8 mouse cellular contexts compared by ENCODE assay signal in the genomic region with DNA sequence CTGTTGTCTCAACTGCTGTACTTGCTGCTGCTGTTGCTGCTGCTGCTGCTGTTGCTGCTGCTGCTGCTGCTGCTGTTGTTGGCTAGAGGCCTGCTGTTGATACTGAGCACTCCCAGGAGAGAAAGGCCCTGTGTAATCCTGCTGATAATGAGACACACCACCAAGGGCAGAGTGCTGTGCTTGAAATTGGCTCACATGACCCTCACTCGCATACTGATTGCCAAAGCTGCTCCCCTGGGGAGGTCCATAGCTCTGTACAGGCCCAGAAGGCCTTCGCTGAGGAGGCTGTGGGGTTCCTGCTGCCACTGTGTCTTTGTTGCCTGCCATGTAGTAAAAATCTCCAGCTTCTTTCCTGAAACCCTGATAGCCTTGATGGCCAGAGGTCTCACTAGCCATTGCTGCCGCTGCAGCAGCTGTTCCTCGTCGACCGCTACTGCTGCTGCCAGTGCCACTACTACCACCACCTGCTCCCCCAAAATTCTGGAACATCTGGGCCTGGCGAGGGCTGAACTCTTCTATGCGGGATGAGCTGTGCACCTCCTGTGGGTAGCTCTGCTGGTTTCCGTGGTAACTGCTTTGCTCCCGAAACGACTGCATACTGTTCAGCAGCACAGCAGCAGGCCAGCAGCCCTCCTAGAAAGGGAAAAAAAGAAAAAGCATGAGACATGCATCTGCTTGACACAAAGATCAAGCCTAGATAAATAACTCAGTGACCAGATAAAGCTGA.
DNase-seq lines count a peak whose midpoint lies in the region; ATAC-seq and TF ChIP-seq lines count a peak whose summit lies in the region.

No protein-coding gene starts in this region.

- H3K9ac ChIP-seq in heart, embryonic 13.5 days, result peak overlapping the region; percentile 11

- WGBS in heart, embryonic 13.5 days, result 53% methylated on average over 11 of the region's 11 CpGs
- WGBS in midbrain, embryonic 10.5 days, result 46% methylated on average over 11 of the region's 11 CpGs

- no peak for ATAC-seq in heart, embryonic 13.5 days (ENCODE audit: extremely low read depth, insufficient number of reproducible peaks, low FRiP score, low TSS enrichment)

- no peaks in the 10 kb centered on the region for H3K9me3 ChIP-seq in heart, embryonic 13.5 days
- no peaks in the 10 kb centered on the region for H3K9me3 ChIP-seq in midbrain, embryonic 10.5 days (replicated peaks)

- H3K4me1 ChIP-seq in heart, embryonic 13.5 days, result peaks cover 13% of the 10 kb centered on the region
- H3K4me1 ChIP-seq in midbrain, embryonic 10.5 days, result peaks cover 37% of the 10 kb centered on the region

- peaks cover 53% of the 10 kb centered on the region for H3K36me3 ChIP-seq in heart, embryonic 13.5 days
- peaks cover 52% of the 10 kb centered on the region for H3K36me3 ChIP-seq in midbrain, embryonic 10.5 days

- no peak for TF ChIP-seq CTCF in gastrocnemius, adult 2 months (IDR thresholded peaks at IDR 0.05)

- H3K27ac ChIP-seq in gastrocnemius, adult 2 months, result no peak overlapping the region
- peak overlapping the region; percentile 50 for H3K27ac ChIP-seq in heart, embryonic 13.5 days (replicated peaks)
- peak overlapping the region; percentile 78 for H3K27ac ChIP-seq in midbrain, embryonic 10.5 days (replicated peaks)

- H3K4me3 ChIP-seq in gastrocnemius, adult 2 months, result no peak overlapping the region
- H3K4me3 ChIP-seq in heart, embryonic 13.5 days, result no peak overlapping the region
- no peak overlapping the region for H3K4me3 ChIP-seq in midbrain, embryonic 10.5 days

- H3K4me2 ChIP-seq in heart, embryonic 13.5 days, result no peak overlapping the region

- intact Hi-C loops in gastrocnemius, adult 2 months (cut with DNase I), result no loop called here

- peak; percentile 27 for DNase-seq in gastrocnemius, adult 2 months
- no peak for DNase-seq in gastrocnemius, postnatal 4 days (ENCODE audit: low spot score in 2 of 2)
- DNase-seq in brain, adult 2 months (ENCODE audit: low read depth, low spot score), result peak; percentile 82
- DNase-seq in midbrain, embryonic 10.5 days (ENCODE audit: low spot score), result peak; percentile 43
- no peak for DNase-seq in layer of hippocampus, postnatal 10 days (ENCODE audit: low spot score in 2 of 2)
- DNase-seq in spleen, adult 18-20 months, result no peak
- no peak for DNase-seq in lung, postnatal 4 days

- no peaks in the 10 kb centered on the region for H3K27me3 ChIP-seq in heart, embryonic 13.5 days (replicated peaks)
- no peaks in the 10 kb centered on the region for H3K27me3 ChIP-seq in midbrain, embryonic 10.5 days (ENCODE audit: low read depth, poor library complexity, severe bottlenecking)

Comparison
In these comparisons a context has a peak if more than half of its experiments do, and no peak if none do; other contexts are left out.
1. DNase-seq: peak in gastrocnemius, adult 2 months (single experiment), brain, adult 2 months (single experiment) and midbrain, embryonic 10.5 days (single experiment); none in gastrocnemius, postnatal 4 days (0 of 2), layer of hippocampus, postnatal 10 days (0 of 2), spleen, adult 18-20 months (0 of 2) and lung, postnatal 4 days (0 of 2).